Comparison of ENCODE assay signal across 13 mouse cellular contexts in genomic region chr14:48513098-48513823, GRCm38 (mm10).
DNase-seq lines count a peak whose midpoint lies in the region; ATAC-seq and TF ChIP-seq lines count a peak whose summit lies in the region.
"Had no signal": no experiment of that assay in that cellular context is flagged by ENCODE, and none has a peak within 500 bp of the region (broad histone marks: within the 10 kb centered on the region; RNA-seq: fewer than 3 reads in every experiment).

No protein-coding gene starts in this region.

- peak overlapping the region; percentile 18; the same call in 1 of the 2 replicates for H3K4me2 ChIP-seq in forebrain, embryonic 11.5 days (ENCODE audit: low read depth, low read length, severe bottlenecking)
- no peak overlapping the region for H3K4me2 ChIP-seq in hindbrain, embryonic 16.5 days (ENCODE audit: low read length)
- peak overlapping the region; percentile 3; the same call in 1 of the 2 replicates for H3K4me2 ChIP-seq in midbrain, embryonic 12.5 days (replicated peaks)
- H3K4me2 ChIP-seq: embryonic facial prominence, embryonic 15.5 days; heart, embryonic 15.5 days; limb, embryonic 12.5 days; lung, embryonic 14.5 days had no signal

- ATAC-seq in forebrain, embryonic 11.5 days (replicated peaks; ENCODE audit: low FRiP score): peak; percentile 95
- peak; percentile 53 for ATAC-seq in hindbrain, embryonic 16.5 days
- peak; percentile 94 for ATAC-seq in midbrain, embryonic 12.5 days (ENCODE audit: low FRiP score, low read depth)

- no peak for TF ChIP-seq CTCF in brain, embryonic 14.5 days (IDR thresholded peaks at IDR 0.05; ENCODE audit: borderline replicate concordance, extremely low read depth, insufficient read depth, insufficient read length)

- H3K4me1 ChIP-seq in forebrain, embryonic 11.5 days (replicated peaks; ENCODE audit: control insufficient read depth, insufficient read depth, low read length): peaks cover 12% of the 10 kb centered on the region; the same call in 1 of the 2 replicates
- peaks cover 4% of the 10 kb centered on the region; the same call in 1 of the 2 replicates for H3K4me1 ChIP-seq in hindbrain, embryonic 16.5 days (ENCODE audit: control insufficient read depth, insufficient read depth, low read depth, low read length)
- peaks cover 44% of the 10 kb centered on the region for H3K4me1 ChIP-seq in midbrain, embryonic 12.5 days
- H3K4me1 ChIP-seq: embryonic facial prominence, embryonic 15.5 days; heart, embryonic 15.5 days; limb, embryonic 12.5 days had no signal

- no peak overlapping the region for H3K9ac ChIP-seq in forebrain, embryonic 11.5 days (ENCODE audit: low read length)
- no peak overlapping the region for H3K9ac ChIP-seq in hindbrain, embryonic 16.5 days (ENCODE audit: low read depth, low read length)
- no peak overlapping the region for H3K9ac ChIP-seq in midbrain, embryonic 12.5 days (replicated peaks)
- H3K9ac ChIP-seq: embryonic facial prominence, embryonic 15.5 days; heart, embryonic 15.5 days; limb, embryonic 12.5 days; lung, embryonic 14.5 days had no signal

- peaks cover 28% of the 10 kb centered on the region for H3K27me3 ChIP-seq in forebrain, embryonic 11.5 days (ENCODE audit: control insufficient read depth, insufficient read depth, low read length)
- H3K27me3 ChIP-seq in hindbrain, embryonic 16.5 days (replicated peaks; ENCODE audit: control insufficient read depth, insufficient read depth, low read length): peaks cover 8% of the 10 kb centered on the region
- H3K27me3 ChIP-seq in midbrain, embryonic 12.5 days: peaks cover 64% of the 10 kb centered on the region
- H3K27me3 ChIP-seq: embryonic facial prominence, embryonic 15.5 days; heart, embryonic 15.5 days; limb, embryonic 12.5 days had no signal

- 9% methylated on average over 12 of the region's 12 CpGs for WGBS in forebrain, embryonic 11.5 days
- WGBS in hindbrain, embryonic 16.5 days: 23% methylated on average over 12 of the region's 12 CpGs
- WGBS in midbrain, embryonic 12.5 days: 10% methylated on average over 12 of the region's 12 CpGs

- no peaks in the 10 kb centered on the region for H3K9me3 ChIP-seq in forebrain, embryonic 11.5 days (ENCODE audit: control insufficient read depth, low read length)
- H3K9me3 ChIP-seq in hindbrain, embryonic 16.5 days (ENCODE audit: control insufficient read depth, low read length): no peaks in the 10 kb centered on the region
- no peaks in the 10 kb centered on the region for H3K9me3 ChIP-seq in midbrain, embryonic 12.5 days
- H3K9me3 ChIP-seq: embryonic facial prominence, embryonic 15.5 days; heart, embryonic 15.5 days; limb, embryonic 12.5 days had no signal

- no peaks in the 10 kb centered on the region for H3K36me3 ChIP-seq in forebrain, embryonic 11.5 days (ENCODE audit: control insufficient read depth, insufficient read depth, low read length)
- 0 out of 2 replicates have a peak, but pooled peaks cover 3% of the 10 kb centered on the region for H3K36me3 ChIP-seq in hindbrain, embryonic 16.5 days (ENCODE audit: control insufficient read depth, insufficient read depth, low read length)
- peaks cover 11% of the 10 kb centered on the region for H3K36me3 ChIP-seq in midbrain, embryonic 12.5 days

- no peak overlapping the region for H3K4me3 ChIP-seq in forebrain, embryonic 11.5 days (ENCODE audit: low read depth, low read length)
- no peak overlapping the region for H3K4me3 ChIP-seq in hindbrain, embryonic 16.5 days (ENCODE audit: low read length)
- H3K4me3 ChIP-seq in midbrain, embryonic 12.5 days: no peak overlapping the region
- H3K4me3 ChIP-seq: embryonic facial prominence, embryonic 15.5 days; heart, embryonic 15.5 days; limb, embryonic 12.5 days had no signal

- peak; percentile 92 for DNase-seq in brain, embryonic 14.5 days (ENCODE audit: low read depth)
- DNase-seq in forebrain, embryonic 11.5 days (ENCODE audit: low spot score): peak; percentile 77
- DNase-seq in right cerebral cortex, adult 18-20 months: no peak
- no peak for DNase-seq in ovary, postnatal 10 days (ENCODE audit: low spot score)
- DNase-seq in frontal cortex, adult 2 months (ENCODE audit: extremely low spot score in 1 of 2, low spot score in 1 of 2): no peak
- no peak for DNase-seq in kidney, postnatal 10 days
- DNase-seq: kidney, adult 18-20 months; lung, embryonic 14.5 days had no signal

- peak overlapping the region; percentile 47; the same call in 1 of the 2 replicates for H3K27ac ChIP-seq in forebrain, embryonic 11.5 days (ENCODE audit: low read depth, low read length)
- H3K27ac ChIP-seq in hindbrain, embryonic 16.5 days (ENCODE audit: low read depth, low read length): no peak overlapping the region
- 0 out of 2 replicates have a peak overlapping the region, but pooled peaks have one; percentile 36 for H3K27ac ChIP-seq in midbrain, embryonic 12.5 days (replicated peaks)
- H3K27ac ChIP-seq: embryonic facial prominence, embryonic 15.5 days; heart, embryonic 15.5 days; limb, embryonic 12.5 days had no signal

- no peak for TF ChIP-seq POLR2A in brain, embryonic 14.5 days (IDR thresholded peaks at IDR 0.05; ENCODE audit: borderline replicate concordance, extremely low read depth, insufficient read depth, insufficient read length, poor library complexity, severe bottlenecking)

Comparison
In these comparisons a context has a peak if more than half of its experiments do, and no peak if none do; other contexts are left out.
1. DNase-seq: peak in brain, embryonic 14.5 days (single experiment) and forebrain, embryonic 11.5 days (single experiment); none in right cerebral cortex, adult 18-20 months (single experiment), ovary, postnatal 10 days (single experiment), frontal cortex, adult 2 months (0 of 2) and kidney, postnatal 10 days (single experiment).
2. Peak in every context shown above with its lines, with median percentiles within 50 percentile points of each other: ATAC-seq.